Mouse (Mus musculus) adrenal gland, adult 2 months (tissue): Measurements from ENCODE around the gene Rab4b. TPM values are rescaled to one million over a fixed set of nuclear protein-coding genes. Genes with fewer than 3 reads are reported as not detected.

Experiments
- DNase-seq: peaks from one replicate; pipeline ENCODE4 v3.0.0; 2021
- microRNA-seq, 2 experiments: library from miRNA; unstranded; fragments of <30 nt; microRNA quantifications; one replicate each; pipeline ENCODE4 v1.2.0; 2021
- polyA plus RNA-seq: library from polyadenylated mRNA; depleted of rRNA; stranded (reverse); fragments of >200 nt; gene quantifications from 2 replicates; pipeline ENCODE4 v1.2.3, GENCODE M21; 2012; rRNA removed
- total RNA-seq, 2 experiments: library from RNA; stranded (reverse); gene quantifications; 2 replicates each; pipeline ENCODE4 v1.2.3; 2021

The Rab4b gene
- total and polyA plus RNA-seq, 3 experiments, result 53.2 to 86.9 (median 60.9) TPM

- DNase-seq, result peak; percentile 87
These were observed 18.8 kb downstream of the Rab4b start for GRCm38 (mm10) chr7:27159882-27160281.

GRCm38 (mm10) chr7:27159256-27159655 is 19.4 kb downstream of the Rab4b start:
- no peak for DNase-seq

GRCm38 (mm10) chr7:27158171-27158570 is 20.5 kb downstream of the Rab4b start:
- no peak for DNase-seq

- no peak for DNase-seq
These were observed 22.7 kb downstream of the Rab4b start for GRCm38 (mm10) chr7:27156005-27156404.

- DNase-seq, result no peak
These were observed 25.4 kb downstream of the Rab4b start, which contains the start of gene Cyp2t4 for GRCm38 (mm10) chr7:27153205-27153764. Gene Cyp2t4, plus strand, starts transcription at chr7:27153714.

GRCm38 (mm10) chr7:27136410-27136996 is 42.2 kb downstream of the Rab4b start:
- no peak for DNase-seq

GRCm38 (mm10) chr7:27133757-27134156 is 44.9 kb downstream of the Rab4b start:
- no peak for DNase-seq

- DNase-seq, result no peak
These were observed 45.5 kb downstream of the Rab4b start for GRCm38 (mm10) chr7:27133156-27133555.

GRCm38 (mm10) chr7:27132588-27132987 is 46.1 kb downstream of the Rab4b start:
- DNase-seq, result peak; percentile 56

- DNase-seq, result no peak
These were observed 47.3 kb downstream of the Rab4b start for GRCm38 (mm10) chr7:27131387-27131786.

GRCm38 (mm10) chr7:27130521-27131370 is 48.0 kb downstream of the Rab4b start:
- DNase-seq, result peak; percentile 55

- DNase-seq, result no peak
These were observed 48.9 kb downstream of the Rab4b start for GRCm38 (mm10) chr7:27129811-27130210.

- no peak for DNase-seq
These were observed 49.8 kb downstream of the Rab4b start for GRCm38 (mm10) chr7:27128946-27129345.

- peak; percentile 64 for DNase-seq
These were observed 50.5 kb downstream of the Rab4b start for GRCm38 (mm10) chr7:27128162-27128561.

GRCm38 (mm10) chr7:27124969-27125368 is 53.7 kb downstream of the Rab4b start:
- no peak for DNase-seq

- no peak for DNase-seq
These were observed 54.3 kb downstream of the Rab4b start for GRCm38 (mm10) chr7:27124305-27124832.

- DNase-seq, result peak; percentile 79
These were observed 59.0 kb downstream of the Rab4b start, which contains the start of gene Cyp2f2 for GRCm38 (mm10) chr7:27119676-27120075. Gene Cyp2f2, plus strand, starts transcription at chr7:27119909.

Small RNA genes within 50 kb of the gene (microRNA-seq; reads per million reads assigned to microRNA genes)
- 0 to 0.44 reads per million in 2 experiments for gene Mir1191
- gene Mir3101, result 0 to 0.88 reads per million in 2 experiments

Other genes with a start within 250 kb of the Rab4b start
- gene Cyp2a22, start 239.5 kb downstream of the Rab4b start, total RNA-seq, result not detected
- gene Cyp2a22, start 239.5 kb downstream of the Rab4b start, polyA plus RNA-seq, result not detected in 2 replicates
- gene Cyp2a12, start 149.8 kb downstream of the Rab4b start, total RNA-seq, result 1 to 10 TPM in 1 of 2 experiments, under 1 TPM in 1; 0.17 to 4.6 TPM
- 0.06 TPM in 1 of 2 replicates, not detected in the other for gene Cyp2a12, start 149.8 kb downstream of the Rab4b start, polyA plus RNA-seq
- 100 to 1,000 TPM in 1 of 2 experiments, 1 to 10 TPM in 1; 2.1 to 993 TPM for gene Cyp2f2, start 59.0 kb downstream of the Rab4b start, total RNA-seq
- gene Cyp2f2, start 59.0 kb downstream of the Rab4b start, polyA plus RNA-seq, result 363 and 752 TPM in 2 replicates
- gene Cyp2t4, start 25.2 kb downstream of the Rab4b start, total RNA-seq, result not detected
- gene Cyp2t4, start 25.2 kb downstream of the Rab4b start, polyA plus RNA-seq, result not detected in 2 replicates
- gene Egln2, start 12.1 kb downstream of the Rab4b start, total RNA-seq, result 100 to 1,000 TPM in 1 of 2 experiments, 10 to 100 TPM in 1; 85.6 to 101 TPM
- gene Egln2, start 12.1 kb downstream of the Rab4b start, polyA plus RNA-seq, result 142 and 144 TPM in 2 replicates
- gene Gm21983, start 2.2 kb upstream of the Rab4b start, total RNA-seq, result not detected
- 0.10 TPM in 1 of 2 replicates, not detected in the other for gene Gm21983, start 2.2 kb upstream of the Rab4b start, polyA plus RNA-seq
- gene Mia, start 2.3 kb upstream of the Rab4b start, total RNA-seq, result not detected
- 0.44 TPM in 1 of 2 replicates, not detected in the other for gene Mia, start 2.3 kb upstream of the Rab4b start, polyA plus RNA-seq
- 10 to 100 TPM; 21.6 to 24.9 TPM for gene BC024978, start 16.9 kb upstream of the Rab4b start, total RNA-seq
- 24.9 and 25.2 TPM in 2 replicates for gene BC024978, start 16.9 kb upstream of the Rab4b start, polyA plus RNA-seq
- 10 to 100 TPM; 72.5 to 93.0 TPM for gene Snrpa, start 17.4 kb upstream of the Rab4b start, total RNA-seq
- gene Snrpa, start 17.4 kb upstream of the Rab4b start, polyA plus RNA-seq, result 223 and 231 TPM in 2 replicates
- gene Itpkc, start 49.8 kb upstream of the Rab4b start, total RNA-seq, result 10 to 100 TPM; 12.7 to 15.5 TPM
- 10.1 and 10.6 TPM in 2 replicates for gene Itpkc, start 49.8 kb upstream of the Rab4b start, polyA plus RNA-seq
- 10 to 100 TPM; 49.7 to 64.4 TPM for gene Coq8b, start 54.1 kb upstream of the Rab4b start, total RNA-seq
- gene Coq8b, start 54.1 kb upstream of the Rab4b start, polyA plus RNA-seq, result 175 and 219 TPM in 2 replicates
- gene Numbl, start 79.5 kb upstream of the Rab4b start, total RNA-seq, result 10 to 100 TPM in 1 of 2 experiments, 1 to 10 TPM in 1; 5.2 to 13.3 TPM
- gene Numbl, start 79.5 kb upstream of the Rab4b start, polyA plus RNA-seq, result 37.2 and 48.0 TPM in 2 replicates
- gene Ltbp4, start 158.8 kb upstream of the Rab4b start, total RNA-seq, result 10 to 100 TPM; 70.3 to 94.7 TPM
- 253 and 263 TPM in 2 replicates for gene Ltbp4, start 158.8 kb upstream of the Rab4b start, polyA plus RNA-seq
- gene Shkbp1, start 177.1 kb upstream of the Rab4b start, total RNA-seq, result 10 to 100 TPM; 11.3 to 22.5 TPM
- gene Shkbp1, start 177.1 kb upstream of the Rab4b start, polyA plus RNA-seq, result 60.8 and 74.5 TPM in 2 replicates
- gene Gm20479, start 178.5 kb upstream of the Rab4b start, total RNA-seq, result 1 to 10 TPM in 1 of 2 experiments, not detected in 1; 6.3 TPM
- gene Gm20479, start 178.5 kb upstream of the Rab4b start, polyA plus RNA-seq, result 0.28 TPM in 2 replicates